Mouse (Mus musculus) spleen, postnatal 14 days (tissue): ENCODE results near the gene Nup54.

ENCODE experiments used
- DNase-seq, 2 experiments: peaks; one replicate each; pipeline ENCODE4 v3.0.0; 2021 to 2022; ENCODE audit warnings: low spot score in 2 of 2

The Nup54 gene

DNA sequence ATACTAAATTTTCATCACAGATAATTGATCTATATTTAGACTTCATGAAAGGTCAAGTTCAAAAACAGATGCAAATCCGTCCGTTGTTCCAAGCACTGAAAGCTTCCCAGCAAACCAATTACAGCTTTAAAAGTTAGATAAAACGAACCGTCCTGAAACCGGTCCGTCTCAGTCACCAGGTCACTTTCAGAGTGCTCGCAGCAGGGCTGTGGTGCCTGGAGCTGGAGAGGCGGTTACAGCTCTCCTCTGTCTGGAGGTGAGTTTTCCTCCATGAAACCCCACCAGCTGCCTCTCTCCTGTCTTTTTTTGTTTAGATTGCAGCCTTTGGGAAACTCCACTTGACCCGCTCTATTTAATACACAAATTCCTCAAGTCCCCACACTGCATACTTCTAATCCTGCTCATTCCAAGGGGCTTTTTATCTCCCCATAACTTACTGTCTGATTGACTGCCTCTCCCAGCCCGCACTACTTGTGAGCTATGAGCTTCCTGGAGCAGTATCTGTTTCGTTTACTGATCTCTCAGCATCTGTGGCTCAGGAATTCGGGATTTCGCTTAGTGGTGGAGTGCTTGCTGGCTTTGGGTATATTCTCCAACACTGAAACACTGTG is 58.1 kb downstream of the Nup54 start:
- DNase-seq, result no peak

- peak in 1 of 2 experiments; percentile 25 for DNase-seq
These were observed 59.7 kb downstream of the Nup54 start for GRCm38 (mm10) chr5:92375368-92375767.

DNA sequence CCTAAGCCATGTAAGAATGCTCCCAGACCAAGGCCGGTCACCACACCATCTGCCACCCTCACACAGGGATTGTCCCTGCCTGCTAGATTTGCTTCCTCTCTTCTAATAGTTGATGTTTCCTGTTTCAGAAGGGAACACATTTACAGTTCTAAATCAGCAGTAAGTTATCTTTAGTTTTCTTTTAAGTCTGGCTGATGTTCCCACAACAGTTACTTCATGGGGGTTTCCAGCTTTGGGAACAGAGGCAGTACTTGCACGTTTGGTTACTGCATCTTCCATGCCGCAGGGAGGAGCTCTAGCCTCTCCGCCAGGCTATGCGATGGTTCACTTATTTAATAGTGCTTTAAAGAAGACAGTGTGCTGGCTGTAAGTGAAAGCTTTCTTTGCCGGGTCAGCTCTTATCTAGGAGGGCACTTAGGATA is 60.3 kb downstream of the Nup54 start:
- peak in 1 of 2 experiments; percentile 18 for DNase-seq

GRCm38 (mm10) chr5:92372605-92373004 is 62.4 kb downstream of the Nup54 start:
- DNase-seq, result no peak

DNA sequence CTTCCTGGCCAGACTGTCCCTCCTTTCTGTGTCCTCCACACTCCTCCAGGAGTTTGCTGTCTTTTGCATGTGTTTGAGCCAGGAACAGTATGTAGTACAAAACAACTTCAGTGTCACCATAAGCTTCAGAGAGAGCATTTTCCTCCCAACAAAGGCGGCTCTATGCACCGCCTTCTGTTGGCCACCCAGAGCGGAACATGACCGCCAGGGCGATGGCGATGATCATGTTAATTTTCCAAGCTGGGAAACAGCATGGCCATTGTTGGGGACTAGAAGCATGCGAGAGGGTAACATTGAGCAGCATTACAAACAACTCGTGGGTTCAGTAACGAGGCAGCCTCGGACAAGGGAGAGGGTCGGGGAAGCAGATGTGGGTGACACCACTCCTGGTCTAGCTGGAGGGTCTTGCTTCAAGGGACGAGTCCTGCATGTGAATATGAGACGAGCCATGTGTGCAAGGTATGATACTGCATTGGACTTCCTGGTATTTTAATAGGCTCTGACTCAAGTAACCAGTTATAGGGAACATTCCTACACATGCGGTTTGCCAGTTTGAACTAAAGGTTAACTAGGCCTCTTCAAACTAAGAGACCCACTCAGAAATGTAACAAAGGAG is 63.5 kb downstream of the Nup54 start:
- no peak for DNase-seq

GRCm38 (mm10) chr5:92370891-92371290 is 64.1 kb downstream of the Nup54 start:
- DNase-seq, result no peak

- DNase-seq, result no peak
These were observed 64.6 kb downstream of the Nup54 start for GRCm38 (mm10) chr5:92370392-92370791.

- no peak for DNase-seq
These were observed 65.6 kb downstream of the Nup54 start for GRCm38 (mm10) chr5:92369151-92369994.

GRCm38 (mm10) chr5:92368392-92368791 is 66.6 kb downstream of the Nup54 start:
- no peak for DNase-seq

- DNase-seq, result no peak
These were observed 68.5 kb downstream of the Nup54 start for GRCm38 (mm10) chr5:92366565-92366964.
